Mouse (Mus musculus): ENCODE measurements around the gene Nceh1.

Nceh1 gene

GRCm38 (mm10) chr3:27320613-27321495 lies 138.1 kb downstream of the Nceh1 start:
- no peak for DNase-seq (ENCODE audit: low read depth, low spot score)

GRCm38 (mm10) chr3:27322591-27322990 lies 139.8 kb downstream of the Nceh1 start:
- DNase-seq (ENCODE audit: low read depth, low spot score) = no peak

GRCm38 (mm10) chr3:27323551-27323950 lies 140.8 kb downstream of the Nceh1 start:
- DNase-seq (ENCODE audit: low read depth, low spot score) = no peak

GRCm38 (mm10) chr3:27326633-27327191 lies 143.9 kb downstream of the Nceh1 start:
- no peak for DNase-seq (ENCODE audit: low read depth, low spot score)

GRCm38 (mm10) chr3:27330706-27331105 lies 147.9 kb downstream of the Nceh1 start:
- DNase-seq (ENCODE audit: low read depth, low spot score) = no peak

Measured in retina, adult 2 months (tissue).